Mouse (Mus musculus): Measurements from ENCODE around the gene Zfp697. TPM values are rescaled to one million over a fixed set of nuclear protein-coding genes. Genes with fewer than 3 reads are reported as not detected.
"Not testable (repeated sequence)": the region's sequence is repeated elsewhere in the genome, so short reads cannot be mapped to it uniquely, and the experiment has no call there.

Gene Zfp697
- total RNA-seq, 2 experiments from 2014 or later: 3.8 to 5.9 TPM

DNA sequence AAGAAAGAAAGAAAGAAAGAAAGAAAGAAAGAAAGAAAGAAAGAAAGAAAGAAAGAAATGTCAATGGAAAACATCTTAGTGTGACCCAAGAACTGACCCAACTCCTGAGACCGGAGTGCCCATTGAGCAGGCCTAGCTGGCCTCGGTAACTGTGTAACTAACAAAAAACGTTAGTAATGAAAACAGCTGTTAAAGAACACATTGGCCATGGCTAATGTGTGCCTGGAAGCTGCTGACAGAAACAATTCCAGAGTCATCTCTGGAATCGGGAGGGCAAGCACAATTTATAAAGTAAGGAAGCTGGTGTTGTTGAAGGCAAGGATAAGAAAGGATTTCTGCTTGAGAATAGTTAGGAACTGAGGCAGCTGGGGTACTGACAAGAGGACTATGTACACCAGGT lies 14.0 kb upstream of the Zfp697 start:
- no peak for DNase-seq (ENCODE audit: low spot score in 2 of 2)

DNA sequence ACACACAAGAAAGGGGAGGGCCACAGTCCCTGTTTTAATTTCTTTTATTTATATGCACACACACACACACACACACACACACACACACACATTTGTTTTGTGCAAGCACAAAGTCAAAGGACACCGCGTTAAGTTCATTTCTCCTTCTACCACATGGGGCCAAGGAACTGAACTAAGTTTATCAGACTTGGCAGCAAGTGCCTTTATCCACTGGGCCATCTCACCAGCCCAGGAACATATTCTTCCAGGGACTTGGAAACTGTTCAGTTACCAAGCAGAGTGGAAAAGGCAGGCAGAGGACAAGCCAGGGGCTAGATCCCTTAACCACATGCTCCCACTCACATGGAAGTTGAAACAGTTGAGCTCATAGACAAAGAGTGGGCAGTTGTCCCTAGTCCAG lies 13.5 kb upstream of the Zfp697 start:
- no peak for DNase-seq (ENCODE audit: low spot score in 2 of 2)

DNA sequence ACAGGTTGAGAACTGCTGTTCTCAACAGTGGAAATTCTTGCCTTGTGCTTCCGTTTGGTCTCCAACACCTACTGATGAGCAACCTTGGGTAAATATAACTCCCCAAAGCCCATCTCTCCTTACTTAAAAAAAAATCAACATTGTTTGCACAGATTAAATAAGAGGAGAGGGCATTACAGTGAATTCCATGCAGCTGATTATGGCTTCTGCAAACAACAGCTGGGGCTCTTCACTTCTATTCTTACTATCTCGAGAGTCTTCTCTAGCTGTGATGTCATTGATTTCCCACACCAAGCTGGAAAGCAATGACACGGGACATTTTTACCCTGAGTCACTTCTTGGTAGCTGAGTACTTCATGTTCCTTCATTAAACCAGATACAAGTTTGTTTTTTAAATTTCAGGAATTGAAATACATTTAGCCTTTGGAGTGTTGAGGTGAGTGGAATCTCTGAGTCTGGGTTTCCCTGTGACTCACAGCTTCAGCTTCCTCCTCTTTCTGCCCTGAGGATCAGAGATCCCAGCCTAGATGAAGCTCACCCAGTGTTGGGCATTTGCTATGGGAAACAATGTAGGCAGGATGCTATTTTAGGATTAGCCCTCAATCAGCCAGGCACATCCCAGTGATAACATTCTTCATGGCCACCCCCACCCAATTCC lies 8.1 kb upstream of the Zfp697 start:
- no peak for DNase-seq (ENCODE audit: low spot score in 2 of 2)

DNA sequence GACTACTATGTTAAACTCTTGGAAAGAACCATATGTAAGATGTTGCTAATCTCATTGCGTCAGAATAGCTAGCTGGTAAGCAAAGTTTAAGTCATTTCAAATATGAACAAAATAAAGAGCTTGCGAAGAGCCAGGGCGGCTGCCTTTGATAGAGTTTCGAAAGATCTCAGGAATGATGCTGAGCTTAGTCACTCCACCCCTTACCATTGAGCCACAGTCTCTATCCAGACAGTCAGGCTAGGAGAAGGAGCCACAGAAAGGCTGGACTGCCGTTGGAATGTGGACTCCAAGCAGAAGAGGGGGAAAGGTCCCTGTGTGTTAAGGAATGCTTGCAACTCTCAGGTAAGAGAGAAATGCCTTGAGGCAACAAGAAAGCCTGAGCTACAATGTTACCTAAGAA lies 7.3 kb upstream of the Zfp697 start:
- DNase-seq (ENCODE audit: low spot score in 2 of 2): no peak

DNA sequence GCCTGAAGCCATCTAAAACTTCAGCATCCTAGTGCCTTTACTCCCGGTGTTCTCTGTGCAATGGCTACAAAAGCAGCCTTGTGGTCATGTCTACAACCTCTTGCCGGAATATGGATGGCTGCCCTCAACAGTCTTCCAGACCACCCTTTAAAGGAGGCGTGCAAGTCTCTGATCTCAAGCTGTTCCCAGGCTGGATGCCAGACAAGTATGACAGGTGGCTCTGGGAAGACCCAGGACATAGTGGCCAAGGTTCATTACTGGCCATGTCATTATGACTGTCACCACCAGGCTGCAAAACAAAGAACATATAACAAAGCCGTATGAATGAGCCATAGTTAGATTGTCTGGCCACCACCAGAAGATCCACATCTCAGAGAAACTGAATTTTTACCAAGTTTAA lies 4.0 kb upstream of the Zfp697 start:
- DNase-seq (ENCODE audit: low spot score in 2 of 2): no peak

DNA sequence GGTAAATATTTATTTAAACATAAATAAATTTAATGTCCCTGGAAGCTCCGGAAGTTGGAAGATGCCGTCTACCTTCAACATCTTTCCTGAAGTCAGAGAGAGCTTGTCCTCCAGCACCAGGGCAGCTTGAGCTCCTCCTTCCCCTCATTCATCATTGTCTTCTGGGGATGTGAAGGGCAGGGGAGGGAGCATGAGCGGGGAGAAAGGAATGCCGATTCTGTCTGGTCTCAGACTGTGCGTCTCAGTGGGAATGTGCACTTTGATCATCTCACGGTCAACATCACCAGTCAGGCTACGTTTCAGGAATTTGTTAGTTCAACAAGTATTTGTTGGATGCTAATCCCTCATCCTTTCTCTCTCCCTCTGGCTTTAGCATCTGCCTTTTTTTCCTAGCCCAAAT lies 3.0 kb upstream of the Zfp697 start:
- DNase-seq (ENCODE audit: low spot score in 2 of 2): no peak

DNA sequence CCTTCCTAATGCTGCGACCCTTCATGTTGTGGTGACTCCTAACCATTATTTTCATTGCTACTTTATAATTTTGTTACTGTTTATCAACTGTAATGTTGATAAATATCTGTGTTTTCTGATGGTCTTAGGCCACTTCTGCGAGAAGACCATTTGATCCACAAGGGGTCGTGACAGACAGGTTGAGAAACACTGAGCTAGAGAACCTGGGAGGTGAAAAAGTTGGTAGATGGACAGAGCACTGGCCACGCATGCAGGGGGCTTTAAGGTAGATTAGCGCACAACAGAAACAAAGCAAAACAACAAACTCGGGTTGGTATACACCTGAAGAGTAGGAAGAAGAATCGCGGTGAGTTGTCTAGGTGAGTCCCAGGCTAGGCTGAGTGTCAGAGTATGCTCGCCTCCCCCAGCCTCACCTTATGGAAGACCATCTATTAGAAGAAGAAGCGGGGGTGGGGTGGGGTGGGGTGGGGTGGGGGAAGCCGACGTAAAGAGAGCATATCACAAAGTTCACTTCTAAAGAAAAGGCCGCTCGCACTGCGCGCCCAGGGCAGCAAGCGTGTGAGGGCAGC lies 500 bp upstream of the Zfp697 start:
- no peak for DNase-seq (ENCODE audit: low spot score in 2 of 2)

DNA sequence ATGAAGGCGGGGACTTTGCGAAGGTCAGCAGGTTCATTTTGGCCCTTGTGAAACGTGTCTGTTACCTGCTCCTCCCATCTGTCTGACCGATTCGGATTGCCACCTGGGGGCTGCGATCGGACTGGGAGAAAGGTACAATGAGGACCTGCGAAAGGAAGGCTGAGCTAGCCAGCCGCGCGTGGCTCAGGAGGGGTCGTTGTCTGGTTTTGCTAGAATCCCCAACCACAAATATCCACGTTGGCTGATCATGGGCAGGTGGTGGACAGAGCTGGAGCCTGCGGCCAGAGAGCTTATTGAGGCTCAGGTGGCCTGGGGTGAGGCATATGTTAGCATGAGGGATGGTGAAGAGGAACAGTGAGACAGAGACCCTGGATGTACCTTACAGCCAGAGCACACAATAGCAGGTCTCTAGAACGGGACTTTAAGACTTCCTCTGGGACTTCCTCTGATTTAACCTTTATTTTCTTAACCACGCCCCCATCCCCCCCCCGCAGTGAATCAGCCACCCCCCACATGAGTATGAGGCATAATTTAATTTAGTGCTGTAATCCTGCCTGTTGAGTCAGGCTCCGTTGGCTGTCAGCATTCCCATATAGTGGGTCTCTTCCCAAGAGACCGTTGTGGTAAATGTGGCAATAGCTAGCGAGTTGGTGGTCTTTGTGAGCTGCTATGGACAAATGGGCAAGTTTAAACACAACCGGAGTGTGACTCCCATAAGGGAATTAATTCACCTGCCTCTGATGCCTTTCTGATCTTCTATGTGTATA lies 946 bp downstream of the Zfp697 start:
- DNase-seq (ENCODE audit: low spot score in 2 of 2): peak in 1 of 2 experiments; percentile 13

DNA sequence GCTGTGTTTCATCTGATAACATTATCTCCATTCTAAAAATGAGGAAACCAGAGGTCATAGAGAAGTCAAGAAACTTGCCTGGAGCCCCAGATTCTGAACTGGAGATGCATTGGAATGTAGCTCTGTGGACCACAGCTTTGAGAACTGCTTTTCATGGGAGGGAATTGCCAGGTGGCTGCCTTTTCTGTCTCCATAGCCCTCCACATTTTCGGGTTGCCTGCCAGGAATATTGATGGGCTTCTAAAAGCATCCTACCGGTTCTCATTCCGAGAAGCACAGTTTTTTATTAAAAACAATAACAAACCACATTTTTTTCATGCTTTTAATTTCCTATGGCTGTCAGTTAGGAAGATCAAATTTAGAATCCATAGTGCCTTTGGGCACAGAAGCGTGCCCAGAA lies 4.8 kb downstream of the Zfp697 start:
- DNase-seq (ENCODE audit: low spot score in 2 of 2): no peak

DNA sequence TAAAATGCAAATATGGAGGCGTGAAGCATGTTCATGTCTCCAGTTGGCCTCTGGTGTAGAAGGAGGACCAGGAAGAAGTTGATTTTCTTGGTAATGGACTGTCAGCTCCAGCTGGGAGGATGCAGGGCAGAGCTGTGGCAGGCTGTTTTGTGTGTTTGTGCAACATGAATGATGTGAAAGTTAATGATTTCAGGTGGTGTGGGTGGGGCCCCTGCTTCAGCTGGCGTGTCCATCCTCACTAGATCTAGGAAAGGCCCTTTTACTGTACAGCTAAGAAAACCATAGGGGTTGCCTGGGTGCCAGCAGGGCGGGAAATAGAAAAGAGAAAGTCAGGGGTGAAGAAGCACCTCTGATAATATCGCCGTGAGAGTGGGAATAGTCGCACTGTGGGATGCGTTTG lies 5.5 kb downstream of the Zfp697 start:
- DNase-seq (ENCODE audit: low spot score in 2 of 2): no peak

DNA sequence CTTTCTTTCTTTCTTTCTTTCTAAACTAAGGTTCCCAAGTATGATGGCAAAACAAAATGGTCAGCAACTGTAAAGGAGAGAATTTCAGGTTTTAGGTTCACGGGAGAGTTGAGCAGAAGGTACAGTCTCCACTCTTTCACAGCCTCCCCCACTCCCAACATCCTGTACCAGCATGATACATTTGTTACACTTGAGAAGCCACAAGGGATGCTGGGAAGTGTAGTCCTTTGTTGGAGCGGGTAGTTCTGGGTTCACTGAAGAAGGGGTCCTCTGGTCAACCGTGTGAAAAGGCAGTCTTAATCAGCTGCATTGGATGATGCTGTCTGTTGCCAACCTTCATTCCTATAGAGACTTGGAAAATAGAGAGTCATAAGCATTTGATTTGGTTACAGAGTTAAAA lies 7.0 kb downstream of the Zfp697 start:
- DNase-seq (ENCODE audit: low spot score in 2 of 2): no peak

DNA sequence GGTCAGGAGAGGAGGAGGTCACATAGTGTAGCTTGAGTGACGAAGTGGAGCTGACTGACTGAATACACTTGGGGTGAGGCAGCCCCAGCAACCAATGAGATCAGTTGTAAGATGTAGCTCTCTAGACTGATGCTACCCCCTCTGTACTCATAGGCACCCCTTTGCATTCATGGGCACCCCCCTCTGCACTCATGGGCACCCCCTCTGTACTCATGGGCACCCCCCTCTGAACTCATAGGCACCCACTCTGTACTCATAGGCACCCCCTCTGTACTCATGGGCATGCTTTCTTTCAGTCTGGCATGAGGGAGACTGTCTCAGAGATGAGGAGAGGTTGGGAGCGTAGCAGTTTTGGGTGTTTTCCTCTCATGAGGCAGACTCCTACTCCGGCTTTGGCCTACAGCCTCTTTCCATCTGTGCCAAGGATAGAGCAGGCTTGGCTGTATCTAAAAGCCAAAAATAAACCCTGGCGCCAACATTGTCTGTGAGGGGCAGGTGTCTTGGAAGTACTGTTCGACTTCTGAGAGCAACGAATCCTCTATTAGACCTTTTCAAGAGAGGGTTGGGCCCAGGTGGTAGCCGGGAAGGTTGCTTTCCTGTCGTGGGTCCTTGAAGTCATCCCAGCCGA lies 22.1 kb downstream of the Zfp697 start:
- DNase-seq (ENCODE audit: low spot score in 2 of 2): not testable (repeated sequence)

DNA sequence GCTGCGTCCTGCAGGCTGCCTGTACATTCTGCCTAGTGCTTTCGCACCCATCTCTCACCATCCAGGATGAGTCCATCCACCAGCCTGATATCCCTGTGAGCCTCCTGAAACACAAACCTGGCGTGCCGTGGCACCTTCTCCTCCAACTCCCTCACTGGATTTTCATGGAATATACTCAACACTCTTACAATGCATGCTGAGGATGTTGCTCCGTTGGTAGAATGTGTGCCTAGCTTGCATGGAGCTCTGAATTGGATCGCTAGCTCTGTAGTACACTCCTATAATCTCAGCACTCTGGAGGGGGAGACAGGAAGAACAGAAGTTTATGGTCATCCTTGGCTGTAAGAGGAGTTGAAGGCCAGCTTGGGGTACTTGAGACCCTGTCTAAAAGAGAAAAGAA lies 23.6 kb downstream of the Zfp697 start:
- not testable (repeated sequence) for DNase-seq (ENCODE audit: low spot score in 2 of 2)

DNA sequence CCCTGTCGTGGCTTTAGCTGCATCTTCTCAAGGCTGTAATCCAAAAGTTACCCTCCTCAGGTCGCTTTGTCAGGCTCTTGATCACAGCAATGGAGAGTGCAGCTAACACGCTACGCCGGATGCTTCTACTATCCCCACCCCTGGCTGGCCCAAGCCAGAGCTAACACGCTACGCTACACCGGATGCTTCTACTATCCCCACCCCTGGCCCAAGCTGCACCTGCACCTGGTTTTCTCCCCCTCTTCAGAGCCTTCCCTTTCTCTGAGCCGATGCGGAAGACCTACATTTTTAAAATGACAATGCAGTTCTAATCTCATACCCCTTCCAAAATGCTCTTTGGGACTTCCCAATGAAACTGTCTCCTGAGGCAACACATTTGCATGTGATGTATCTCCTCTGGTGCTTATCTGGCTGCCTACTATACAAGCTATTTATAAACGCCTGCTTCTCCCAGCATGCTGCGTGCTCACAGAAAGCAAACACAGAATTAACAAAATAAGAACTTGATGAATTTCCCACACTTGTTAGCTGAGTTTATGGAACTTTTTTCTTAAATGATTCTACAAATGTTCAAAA lies 24.4 kb downstream of the Zfp697 start:
- not testable (repeated sequence) for DNase-seq (ENCODE audit: low spot score in 2 of 2)

DNA sequence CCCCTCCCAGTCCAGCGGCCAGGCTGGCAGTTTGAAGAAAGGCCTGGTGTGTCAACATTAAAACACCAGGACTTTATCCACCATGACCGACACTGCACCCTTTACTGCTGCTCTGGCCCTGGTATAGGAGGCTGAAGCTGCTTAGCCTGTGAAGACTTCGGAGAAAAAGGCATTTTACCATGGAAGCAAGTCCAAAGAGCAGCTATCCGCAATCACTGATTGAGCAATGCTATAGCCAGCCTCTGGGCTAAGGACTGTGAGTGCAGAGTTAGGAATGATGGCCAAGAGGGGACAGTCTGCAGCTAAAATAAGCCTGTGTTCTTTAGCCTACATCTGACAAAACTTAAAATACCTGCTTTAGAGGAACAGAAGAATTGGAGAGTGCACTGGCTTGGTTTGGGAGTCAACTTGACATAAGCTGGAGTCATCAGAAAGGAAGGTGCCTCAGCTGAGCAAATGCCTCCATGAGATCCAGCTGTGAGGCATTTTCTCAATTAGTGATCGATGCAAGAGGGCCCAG lies 25.1 kb downstream of the Zfp697 start:
- not testable (repeated sequence) for DNase-seq (ENCODE audit: low spot score in 2 of 2)

DNA sequence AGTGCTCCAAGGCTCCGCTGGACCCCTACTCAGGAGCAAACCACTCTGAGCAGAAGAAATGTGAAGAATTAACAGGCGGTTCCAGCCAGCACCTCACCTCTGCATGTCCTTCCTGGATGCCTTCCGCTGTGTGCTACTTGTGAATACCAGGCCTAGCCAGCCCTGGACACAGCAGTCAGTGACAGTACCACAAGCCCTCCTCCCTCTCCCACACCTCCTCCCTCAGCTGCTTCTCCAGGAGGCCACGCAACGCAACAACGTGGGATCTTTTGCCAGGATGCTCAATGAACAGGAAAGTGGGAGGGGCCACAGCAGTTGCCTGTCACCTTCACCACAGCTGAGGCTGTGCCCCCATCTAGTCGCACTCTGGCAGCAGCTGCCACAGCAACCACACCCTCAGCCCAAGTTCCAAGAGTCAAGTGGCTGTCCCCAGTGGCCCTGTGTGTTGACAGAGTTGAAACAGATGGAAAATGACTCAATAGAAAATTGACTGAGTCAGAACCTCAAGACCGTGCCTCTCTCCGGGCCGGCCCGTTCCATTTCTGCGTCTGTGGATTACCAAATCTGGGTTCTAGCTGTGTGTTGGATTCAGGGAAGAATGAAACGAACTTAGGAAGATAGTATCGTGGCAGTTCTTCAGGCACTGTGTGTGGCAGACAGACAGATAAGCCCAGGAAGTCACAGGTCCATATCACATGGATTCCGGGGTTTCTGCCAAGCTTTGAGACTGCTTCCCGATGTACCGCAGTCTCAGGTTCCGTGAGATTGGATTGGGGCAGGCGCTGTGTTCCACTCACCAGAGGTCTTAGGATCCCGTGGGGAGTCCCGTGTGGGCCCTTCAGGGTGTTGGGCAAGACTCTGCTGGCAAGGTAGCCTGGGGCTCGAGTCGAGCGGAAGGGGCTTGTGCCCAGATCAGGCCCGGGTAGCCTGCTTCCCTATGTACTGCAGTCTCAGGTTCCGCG lies 28.6 kb downstream of the Zfp697 start:
- not testable (repeated sequence) for DNase-seq (ENCODE audit: low spot score in 2 of 2)

DNA sequence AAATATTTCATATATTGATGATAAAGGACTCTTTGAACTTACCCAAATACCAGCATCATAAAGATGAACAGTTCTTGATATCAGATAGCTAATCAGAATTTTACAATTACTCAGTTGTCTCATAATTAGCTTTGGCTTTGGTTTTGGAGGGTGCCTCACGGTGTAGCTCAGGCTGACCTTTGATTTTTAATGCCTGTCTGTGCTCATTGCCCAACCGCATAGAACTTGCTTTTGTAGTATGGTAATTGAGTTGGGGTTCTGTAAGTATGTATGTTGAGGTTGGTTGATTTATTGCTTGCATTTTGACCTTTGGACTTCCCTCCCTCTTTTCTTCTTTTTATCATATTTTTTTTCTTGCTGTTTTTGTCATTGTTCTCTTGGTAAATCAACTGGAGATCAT lies 31.5 kb downstream of the Zfp697 start:
- DNase-seq (ENCODE audit: low spot score in 2 of 2): no peak

DNA sequence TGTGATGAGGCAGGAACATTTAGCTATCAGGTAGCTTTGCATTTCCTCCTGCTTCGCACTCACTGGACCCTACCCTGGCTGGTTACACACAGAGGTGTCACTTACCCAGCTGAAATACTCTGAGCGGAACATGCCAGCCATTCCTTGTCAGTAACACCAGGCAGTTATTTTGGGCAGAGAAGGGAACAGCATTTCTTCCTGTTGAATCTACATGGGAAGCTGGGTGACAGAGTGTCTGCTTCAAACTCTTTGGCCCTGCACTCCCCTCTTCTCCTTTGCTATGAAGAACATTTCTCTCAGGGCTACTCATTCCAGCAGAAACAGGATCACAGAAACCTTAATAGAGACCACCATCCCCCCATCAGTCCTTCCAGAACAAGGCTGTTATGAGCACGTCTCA lies 32.0 kb downstream of the Zfp697 start:
- DNase-seq (ENCODE audit: low spot score in 2 of 2): no peak

DNA sequence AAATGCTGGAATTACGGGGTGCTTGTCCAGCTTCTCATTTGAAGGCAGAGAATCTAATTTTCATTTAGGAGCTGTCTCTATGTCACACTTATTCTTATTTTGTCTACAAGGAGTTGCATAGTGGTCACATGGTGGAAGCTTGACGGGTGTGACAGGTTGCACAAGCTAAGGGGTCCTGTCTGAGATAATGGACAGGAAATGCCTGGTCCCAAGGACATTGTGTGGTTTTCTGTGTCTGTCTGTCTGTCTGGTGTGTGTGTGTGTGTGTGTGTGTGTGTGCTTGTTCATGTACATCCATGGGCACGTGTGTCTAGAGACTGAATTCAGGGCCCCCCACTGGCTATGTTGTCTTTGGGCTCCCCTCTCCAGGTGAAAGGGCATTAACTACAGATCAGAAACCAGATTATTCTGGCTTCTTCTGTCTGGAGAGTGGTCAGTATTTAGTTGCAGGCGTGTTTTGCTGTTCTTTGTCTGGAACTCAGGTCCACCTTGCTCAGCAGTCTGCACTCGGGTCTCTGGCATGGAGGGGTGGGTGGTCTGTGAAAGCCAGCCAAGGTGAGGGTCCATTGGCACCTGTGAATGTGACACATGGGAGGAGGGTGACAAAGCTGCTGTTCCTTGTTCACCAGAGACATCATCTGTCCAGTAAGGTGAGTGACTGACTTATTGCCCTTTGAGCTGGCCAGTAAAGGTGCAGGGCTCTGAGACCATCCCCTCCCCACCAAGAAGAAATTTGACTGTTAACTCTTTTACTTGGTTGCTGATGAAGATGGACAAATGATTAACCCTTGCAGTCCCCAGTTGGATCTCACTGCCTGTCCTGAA lies 34.4 kb downstream of the Zfp697 start:
- DNase-seq (ENCODE audit: low spot score in 2 of 2): no peak
